Mouse (Mus musculus) left cerebral cortex, postnatal 25 days (tissue): ENCODE results near the gene Ralb. TPM values are rescaled to one million over a fixed set of nuclear protein-coding genes. Genes with fewer than 3 reads are reported as not detected.

Experiments
- DNase-seq, 2 experiments: peaks; one replicate each; pipeline ENCODE4 v3.0.0; 2022; ENCODE audit warnings: low spot score in 2 of 2, mixed read lengths in 1 of 2
- intact Hi-C: fragments of 180-260 bp; cut with DNase I; formaldehyde crosslinking; loops from one replicate; pipeline ENCODE4 v1.15.1; 2025
- total RNA-seq, 2 experiments: library from RNA; stranded (reverse); gene quantifications; 2 replicates each; pipeline ENCODE4 v1.2.3; 2021

Ralb gene
- total RNA-seq, 2 experiments from 2014 or later = 22.7 to 24.0 TPM

- intact Hi-C loops = no loop called here
- DNase-seq = peak; percentile 85 to 88
Observed at GRCm38 (mm10) chr1:119525689-119526591, 21.3 kb upstream of the Ralb start, which contains the start of gene Tmem185b. Tmem185b (plus strand) TSS chr1:119526160.

- intact Hi-C loops = no loop called here
- DNase-seq = no peak
Observed at GRCm38 (mm10) chr1:119525004-119525444, 20.4 kb upstream of the Ralb start.

- DNase-seq = no peak
- intact Hi-C loops = no loop called here
Observed at GRCm38 (mm10) chr1:119523826-119524225, 19.2 kb upstream of the Ralb start.

- intact Hi-C loops = no loop called here
Observed at GRCm38 (mm10) chr1:119523369-119523768, 18.8 kb upstream of the Ralb start.

GRCm38 (mm10) chr1:119522726-119523125 lies 18.1 kb upstream of the Ralb start:
- no peak for DNase-seq

More at GRCm38 (mm10) chr1:119523369-119523768, 18.8 kb upstream of the Ralb start:
- no peak for DNase-seq

GRCm38 (mm10) chr1:119521681-119522080 lies 17.1 kb upstream of the Ralb start:
- intact Hi-C loops = no loop called here

More at GRCm38 (mm10) chr1:119522726-119523125, 18.1 kb upstream of the Ralb start:
- intact Hi-C loops = no loop called here

GRCm38 (mm10) chr1:119521029-119521428 lies 16.4 kb upstream of the Ralb start:
- intact Hi-C loops = no loop called here

More at GRCm38 (mm10) chr1:119521681-119522080, 17.1 kb upstream of the Ralb start:
- no peak for DNase-seq

GRCm38 (mm10) chr1:119519286-119519685 lies 14.7 kb upstream of the Ralb start:
- intact Hi-C loops = no loop called here
- no peak for DNase-seq

More at GRCm38 (mm10) chr1:119521029-119521428, 16.4 kb upstream of the Ralb start:
- no peak for DNase-seq

- intact Hi-C loops = no loop called here
- no peak for DNase-seq
Observed at GRCm38 (mm10) chr1:119518786-119519185, 14.2 kb upstream of the Ralb start.

- no peak for DNase-seq
- intact Hi-C loops = no loop called here
Observed at GRCm38 (mm10) chr1:119518060-119518459, 13.5 kb upstream of the Ralb start.

GRCm38 (mm10) chr1:119510857-119511256 lies 6.3 kb upstream of the Ralb start:
- intact Hi-C loops = no loop called here
- no peak for DNase-seq

- intact Hi-C loops = no loop called here
- DNase-seq = no peak
Observed at GRCm38 (mm10) chr1:119510409-119510808, 5.8 kb upstream of the Ralb start.

GRCm38 (mm10) chr1:119509474-119509873 lies 4.9 kb upstream of the Ralb start:
- intact Hi-C loops = no loop called here
- DNase-seq = no peak

GRCm38 (mm10) chr1:119508548-119508947 lies 4.0 kb upstream of the Ralb start:
- intact Hi-C loops = no loop called here
- DNase-seq = no peak

GRCm38 (mm10) chr1:119505951-119506350 lies 1.4 kb upstream of the Ralb start:
- no peak for DNase-seq
- intact Hi-C loops = no loop called here

- DNase-seq = peak in 1 of 2 experiments; percentile 15
- intact Hi-C loops = no loop called here
Observed at GRCm38 (mm10) chr1:119503808-119504207, 786 bp downstream of the Ralb start.

- DNase-seq = no peak
- intact Hi-C loops = no loop called here
Observed at GRCm38 (mm10) chr1:119503181-119503580, 1.4 kb downstream of the Ralb start.

- DNase-seq = no peak
- intact Hi-C loops = no loop called here
Observed at GRCm38 (mm10) chr1:119502729-119503128, 1.9 kb downstream of the Ralb start.

GRCm38 (mm10) chr1:119501881-119502280 lies 2.7 kb downstream of the Ralb start:
- peak in 1 of 2 experiments; percentile 45 for DNase-seq
- intact Hi-C loops = no loop called here

GRCm38 (mm10) chr1:119499456-119499855 lies 5.1 kb downstream of the Ralb start:
- intact Hi-C loops = no loop called here
- no peak for DNase-seq
